Mouse (Mus musculus) kidney, adult 9 months (tissue): ENCODE data around the gene Fam122a.

Source experiments
- DNase-seq: peaks from one replicate; pipeline ENCODE4 v3.0.0; 2022

Gene Fam122a

GRCm38 (mm10) chr19:24476929-24477882 is at the start of gene Fam122a:
Gene Fam122a (minus strand): TSS chr19:24477356.
- peak; percentile 88 for DNase-seq

DNA sequence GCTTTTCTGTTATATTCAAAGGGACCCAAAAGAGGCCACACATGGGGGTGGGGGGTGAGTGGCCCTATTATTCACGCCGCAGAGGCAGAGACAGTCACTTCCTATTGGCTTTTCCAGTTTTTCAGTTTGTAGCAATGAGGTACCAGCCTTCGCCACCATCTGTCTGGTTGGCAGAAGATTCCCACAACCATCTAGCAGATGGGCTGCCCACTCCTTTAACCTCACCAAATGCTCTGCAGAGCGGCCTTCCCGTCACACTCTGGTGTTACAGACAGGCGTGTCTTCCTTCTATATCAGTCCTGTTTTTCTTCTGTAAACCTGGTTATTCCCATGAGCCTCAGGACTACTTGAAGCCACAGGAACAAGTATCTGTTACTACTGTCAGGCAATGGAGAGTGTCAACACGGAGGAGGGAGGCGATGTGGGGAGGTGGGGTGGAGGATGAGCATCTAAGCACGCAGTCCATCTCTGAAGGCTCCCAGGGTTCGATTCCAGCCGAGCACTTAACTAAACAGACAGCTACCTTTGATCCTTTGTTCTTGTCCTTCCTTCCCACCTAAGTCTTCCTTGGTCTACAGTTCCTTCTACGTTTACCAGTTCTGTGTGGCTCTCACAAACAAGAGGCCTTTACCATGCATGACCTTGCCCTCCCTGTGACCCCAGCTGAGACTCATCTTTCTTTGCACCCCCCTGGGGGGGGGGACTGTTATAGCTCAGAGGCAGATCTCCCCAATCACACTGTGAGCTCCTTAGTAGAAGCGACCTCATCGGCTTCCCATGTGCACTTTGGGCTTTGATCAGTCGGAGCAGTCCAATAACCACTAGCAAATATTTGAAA is 46.5 kb upstream of the Fam122a start:
- DNase-seq: no peak

GRCm38 (mm10) chr19:24521997-24522396 is 44.8 kb upstream of the Fam122a start:
- no peak for DNase-seq

DNA sequence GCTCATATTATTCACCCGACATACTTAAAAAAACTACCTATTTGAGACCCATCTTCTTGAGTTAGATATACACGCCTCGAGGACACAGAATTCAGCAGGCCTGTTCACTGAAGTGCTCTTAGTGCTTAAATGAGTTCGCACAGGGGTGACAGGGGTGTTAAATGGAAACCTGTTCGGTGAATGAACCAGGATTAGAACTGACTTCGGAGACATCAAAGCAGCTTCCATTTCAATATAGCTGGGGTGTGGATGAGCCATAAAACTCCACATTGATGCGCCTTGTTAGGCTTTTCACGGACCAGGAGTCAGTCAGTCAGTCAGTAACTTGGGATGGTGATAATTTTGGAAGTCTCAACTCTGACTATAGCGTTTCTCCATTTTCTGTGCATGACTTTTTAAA is 44.0 kb upstream of the Fam122a start:
- no peak for DNase-seq

DNA sequence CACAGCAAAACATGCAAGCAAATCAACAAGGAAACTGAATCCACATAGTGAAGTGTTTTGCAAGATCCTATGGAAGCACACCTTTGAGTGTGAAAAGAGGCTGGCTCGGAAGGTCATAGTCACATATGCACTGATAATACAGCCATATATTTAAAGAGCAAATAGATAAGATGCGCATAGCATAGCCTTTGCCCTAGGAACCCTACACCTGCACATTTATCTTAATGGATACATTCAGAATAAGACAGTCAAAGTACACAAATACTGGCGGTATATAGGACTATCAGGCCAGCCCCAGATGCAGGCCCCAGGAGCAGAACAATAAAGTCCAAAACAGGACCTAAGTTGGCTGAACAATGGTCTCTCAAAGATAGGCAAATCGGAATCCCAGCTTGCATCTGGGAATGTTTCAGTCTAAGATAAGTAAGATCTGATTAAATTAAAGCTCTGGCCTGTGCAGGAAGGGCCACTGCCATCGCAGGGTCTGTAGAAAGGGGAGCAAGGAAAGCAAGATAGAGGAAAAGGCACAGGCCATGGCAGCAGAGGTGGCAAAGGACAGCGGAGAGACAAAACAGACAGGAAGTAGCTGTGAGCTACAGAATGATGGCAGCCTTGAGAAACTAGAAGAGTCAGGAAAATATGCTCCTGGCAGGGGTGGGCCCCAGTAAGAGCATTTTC is 42.7 kb upstream of the Fam122a start:
- DNase-seq: no peak

- no peak for DNase-seq
These were observed 41.2 kb upstream of the Fam122a start for GRCm38 (mm10) chr19:24518384-24518783.

- no peak for DNase-seq
These were observed 39.9 kb upstream of the Fam122a start for GRCm38 (mm10) chr19:24517057-24517456.

DNA sequence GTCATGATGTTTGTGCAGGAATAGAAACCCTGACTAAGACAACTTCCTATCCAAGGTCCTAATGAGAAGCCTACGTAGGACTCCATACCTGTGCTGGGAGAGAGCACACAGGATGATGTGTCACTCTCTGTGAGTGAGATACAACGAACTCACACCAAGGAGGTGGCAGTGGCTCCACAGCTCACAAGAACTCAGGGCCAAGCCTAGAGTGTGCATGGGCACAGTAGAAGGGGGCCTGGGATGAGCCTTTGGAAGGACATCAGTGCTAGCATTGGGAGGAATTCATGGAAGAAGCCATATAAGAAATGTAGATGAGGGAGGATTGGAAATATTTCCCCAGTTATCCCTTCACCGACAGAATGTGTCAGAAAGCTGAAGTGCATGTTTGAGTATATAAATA is 38.8 kb upstream of the Fam122a start:
- DNase-seq: no peak

GRCm38 (mm10) chr19:24514661-24515642 is 37.8 kb upstream of the Fam122a start:
- DNase-seq: no peak

GRCm38 (mm10) chr19:24513105-24513843 is 36.1 kb upstream of the Fam122a start:
- no peak for DNase-seq

- no peak for DNase-seq
These were observed 34.8 kb upstream of the Fam122a start for GRCm38 (mm10) chr19:24511939-24512338.

DNA sequence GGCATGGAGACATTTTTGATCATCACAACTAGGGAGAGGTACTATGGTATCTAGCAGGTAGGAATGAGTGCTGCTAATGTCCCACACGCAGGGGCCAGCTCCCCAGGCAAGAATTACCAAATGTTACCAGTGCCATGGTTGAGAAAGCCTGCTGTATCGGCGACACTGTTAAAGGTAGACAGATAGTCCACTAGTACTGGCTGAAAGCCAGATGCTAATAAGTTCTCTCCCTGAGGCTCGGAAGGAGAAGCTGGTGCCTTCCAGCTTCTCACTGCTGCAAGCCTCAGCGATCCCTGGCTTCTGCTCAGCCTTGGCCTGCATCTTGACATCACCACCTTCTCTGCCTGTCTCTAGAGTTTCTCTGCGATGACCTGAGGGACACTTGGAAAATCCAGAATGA is 32.2 kb upstream of the Fam122a start:
- DNase-seq: no peak

DNA sequence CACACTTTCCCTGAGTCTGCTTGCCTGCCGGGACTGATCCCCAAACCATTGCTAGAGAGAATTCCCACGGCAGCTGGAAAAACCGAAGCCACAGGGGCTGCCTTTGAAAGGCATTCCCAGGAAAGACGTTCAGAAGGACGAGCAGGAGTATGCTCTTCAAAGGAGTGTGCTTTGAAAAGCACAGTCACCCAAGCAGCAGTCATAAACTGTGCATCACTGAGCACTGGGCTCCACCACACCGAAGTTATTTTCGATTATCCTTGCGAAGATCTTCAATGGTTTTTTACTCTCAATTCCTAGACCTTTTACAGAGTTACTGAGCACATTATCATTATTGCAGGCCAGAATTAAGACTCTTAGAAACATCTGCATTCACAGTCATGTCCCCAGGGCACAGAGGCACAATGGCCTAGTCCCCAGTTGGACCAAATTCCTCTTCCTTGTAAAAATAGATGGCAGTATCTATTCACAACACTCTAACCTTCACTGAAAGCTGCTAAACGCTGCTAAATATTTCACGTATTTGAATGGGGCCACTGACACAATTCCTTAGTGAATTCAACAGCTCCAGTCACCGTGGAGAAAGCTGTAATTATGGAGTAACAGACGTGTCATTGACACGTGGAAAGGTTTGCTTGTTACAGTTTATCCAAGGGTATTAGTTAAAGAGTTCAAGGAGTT is 31.1 kb upstream of the Fam122a start:
- DNase-seq: no peak

GRCm38 (mm10) chr19:24502736-24503421 is 25.7 kb upstream of the Fam122a start:
- no peak for DNase-seq

- DNase-seq: no peak
These were observed 24.4 kb upstream of the Fam122a start for GRCm38 (mm10) chr19:24501525-24501924.

DNA sequence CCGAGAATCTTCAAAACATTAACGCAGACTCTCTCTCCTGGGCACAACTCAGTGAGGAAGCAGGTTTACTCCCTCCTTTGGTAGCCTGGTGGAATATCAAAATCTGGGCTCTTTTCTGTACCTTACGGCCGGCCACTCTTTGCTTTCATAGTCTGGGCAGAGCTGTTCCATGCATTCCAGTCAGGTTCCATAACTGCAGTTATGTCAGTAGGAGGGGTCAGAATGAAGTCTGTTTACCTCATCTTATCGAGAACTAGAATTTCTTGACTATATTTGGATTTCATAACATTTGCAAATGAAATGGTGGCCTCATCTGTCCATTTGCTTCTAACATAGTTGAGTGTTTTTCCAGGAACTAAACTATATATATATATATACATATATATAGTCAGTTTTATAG is 23.3 kb upstream of the Fam122a start:
- DNase-seq: no peak

DNA sequence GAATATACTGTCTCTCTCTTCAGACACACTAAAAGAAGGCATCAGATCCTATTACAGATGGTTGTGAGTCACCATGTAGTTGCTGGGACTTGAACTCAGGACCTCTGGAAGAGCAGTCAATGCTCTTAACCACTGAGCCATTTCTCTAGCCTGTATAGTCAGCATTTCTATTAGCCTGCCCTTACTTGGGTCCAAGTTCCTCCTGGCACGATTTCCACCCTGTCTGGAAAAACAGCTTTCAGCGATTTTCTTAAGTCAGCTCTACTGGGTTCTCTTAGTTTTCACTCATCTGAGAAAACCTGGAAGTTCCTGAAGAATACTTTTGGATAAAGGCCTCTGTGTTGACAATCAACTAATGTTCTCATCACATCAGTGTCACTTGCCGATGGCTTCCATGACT is 22.1 kb upstream of the Fam122a start:
- peak; percentile 60 for DNase-seq

- no peak for DNase-seq
These were observed 16.7 kb upstream of the Fam122a start for GRCm38 (mm10) chr19:24493887-24494286.

- no peak for DNase-seq
These were observed 14.7 kb upstream of the Fam122a start for GRCm38 (mm10) chr19:24491824-24492223.

GRCm38 (mm10) chr19:24490275-24490674 is 13.1 kb upstream of the Fam122a start:
- no peak for DNase-seq
